ENCODE assay signal across 8 mouse cellular contexts in the genomic region with DNA sequence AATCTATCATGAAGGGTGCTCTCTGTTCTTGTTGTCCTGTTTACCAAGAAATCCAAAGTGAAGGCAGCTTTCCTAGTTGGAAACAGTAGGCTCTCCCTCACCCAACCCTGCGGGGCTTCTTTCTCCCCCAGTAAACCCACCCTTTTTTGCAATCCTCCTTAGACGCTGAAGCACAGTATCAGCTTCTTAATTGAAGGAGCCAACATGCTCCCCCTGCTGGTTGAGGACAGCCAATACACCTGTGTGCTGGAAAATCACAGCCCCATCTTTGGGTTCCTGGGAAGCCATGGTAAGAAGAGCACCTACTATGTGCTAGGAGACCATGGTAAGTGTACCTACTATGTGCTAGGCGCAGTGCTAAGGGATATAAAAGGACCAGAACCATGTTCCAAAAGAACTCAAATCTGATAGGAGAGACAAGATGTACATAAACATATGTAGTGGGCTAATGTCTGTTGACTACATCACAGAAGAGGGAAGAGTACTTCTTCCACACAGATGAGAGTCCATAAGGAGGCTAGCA. TPM values are rescaled to one million over a fixed set of nuclear protein-coding genes. Genes with fewer than 3 reads are reported as not detected.
DNase-seq lines count a peak whose midpoint lies in the region; ATAC-seq and TF ChIP-seq lines count a peak whose summit lies in the region.

No protein-coding gene starts in this region.

- no peak overlapping the region for H3K4me3 ChIP-seq in midbrain, embryonic 11.5 days (ENCODE audit: low read depth, low read length)
- H3K4me3 ChIP-seq in midbrain, embryonic 15.5 days: no peak overlapping the region
- H3K4me3 ChIP-seq in forebrain, embryonic 16.5 days (replicated peaks; ENCODE audit: low read length): no peak overlapping the region

- no peak overlapping the region for H3K9ac ChIP-seq in midbrain, embryonic 11.5 days (ENCODE audit: low read length)
- H3K9ac ChIP-seq in midbrain, embryonic 15.5 days: no peak overlapping the region
- no peak overlapping the region for H3K9ac ChIP-seq in forebrain, embryonic 16.5 days (replicated peaks; ENCODE audit: low read depth, low read length)

- H3K4me1 ChIP-seq in midbrain, embryonic 11.5 days (ENCODE audit: control insufficient read depth, insufficient read depth, low read length): no peaks in the 10 kb centered on the region
- H3K4me1 ChIP-seq in midbrain, embryonic 15.5 days: no peaks in the 10 kb centered on the region
- 0 out of 2 replicates have a peak, but pooled peaks cover 4% of the 10 kb centered on the region for H3K4me1 ChIP-seq in forebrain, embryonic 16.5 days (replicated peaks; ENCODE audit: control insufficient read depth, insufficient read depth, low read length)

- H3K4me2 ChIP-seq in midbrain, embryonic 11.5 days: no peak overlapping the region
- H3K4me2 ChIP-seq in midbrain, embryonic 15.5 days: no peak overlapping the region
- H3K4me2 ChIP-seq in forebrain, embryonic 16.5 days (ENCODE audit: low read length): no peak overlapping the region

- no peak for TF ChIP-seq POLR2A in brain, embryonic 14.5 days (IDR thresholded peaks at IDR 0.05; ENCODE audit: borderline replicate concordance, extremely low read depth, insufficient read depth, insufficient read length, poor library complexity, severe bottlenecking)

- ATAC-seq in frontal cortex, adult (ENCODE audit: low TSS enrichment): peak; percentile 64
- ATAC-seq in midbrain, embryonic 11.5 days (ENCODE audit: low FRiP score): no peak
- no peak for ATAC-seq in midbrain, embryonic 15.5 days (replicated peaks)
- ATAC-seq in forebrain, embryonic 16.5 days: peak; percentile 71

- TF ChIP-seq CTCF in brain, embryonic 14.5 days (IDR thresholded peaks at IDR 0.05; ENCODE audit: borderline replicate concordance, extremely low read depth, insufficient read depth, insufficient read length): peak; percentile 84; the same call in 1 of the 2 replicates

- DNase-seq in frontal cortex, postnatal 10 days (ENCODE audit: low spot score in 2 of 2): no peak
- DNase-seq in midbrain, embryonic 11.5 days (ENCODE audit: low spot score, missing footprints): peak; percentile 96
- DNase-seq in brain, embryonic 14.5 days (ENCODE audit: low read depth): peak; percentile 74
- DNase-seq in lung, postnatal 36 days: peak; percentile 30
- DNase-seq in ovary, postnatal 10 days (ENCODE audit: low spot score): no peak

- H3K36me3 ChIP-seq in midbrain, embryonic 11.5 days (ENCODE audit: control insufficient read depth, insufficient read depth, low read length): no peaks in the 10 kb centered on the region
- H3K36me3 ChIP-seq in midbrain, embryonic 15.5 days (replicated peaks): no peaks in the 10 kb centered on the region
- no peaks in the 10 kb centered on the region for H3K36me3 ChIP-seq in forebrain, embryonic 16.5 days (ENCODE audit: control insufficient read depth, insufficient read depth)

- H3K9me3 ChIP-seq in midbrain, embryonic 11.5 days (ENCODE audit: control insufficient read depth, low read length): no peaks in the 10 kb centered on the region
- H3K9me3 ChIP-seq in midbrain, embryonic 15.5 days: no peaks in the 10 kb centered on the region
- H3K9me3 ChIP-seq in forebrain, embryonic 16.5 days (ENCODE audit: control insufficient read depth, low read length): no peaks in the 10 kb centered on the region

- H3K27ac ChIP-seq in midbrain, embryonic 11.5 days (ENCODE audit: low read depth, low read length): no peak overlapping the region
- H3K27ac ChIP-seq in midbrain, embryonic 15.5 days: no peak overlapping the region
- H3K27ac ChIP-seq in forebrain, embryonic 16.5 days (ENCODE audit: low read length): no peak overlapping the region

- H3K27me3 ChIP-seq in midbrain, embryonic 11.5 days (ENCODE audit: control insufficient read depth, insufficient read depth, low read length): no peaks in the 10 kb centered on the region
- no peaks in the 10 kb centered on the region for H3K27me3 ChIP-seq in midbrain, embryonic 15.5 days (replicated peaks)
- no peaks in the 10 kb centered on the region for H3K27me3 ChIP-seq in forebrain, embryonic 16.5 days (replicated peaks; ENCODE audit: control insufficient read depth, insufficient read depth, low read length)

- WGBS in midbrain, embryonic 11.5 days: 5% methylated on average over 3 of the region's 3 CpGs
- WGBS in midbrain, embryonic 15.5 days: 7% methylated on average over 3 of the region's 3 CpGs
- WGBS in forebrain, embryonic 16.5 days: 11% methylated on average over 3 of the region's 3 CpGs

RNA-seq across cellular contexts. Expression of gene Crtac1, which starts 12.4 kb away (rescaled TPM):
- polyA plus RNA-seq in midbrain, embryonic 11.5 days (2014; fragmentation: Nextera tagmentation; extraction: Ambion mirVana): 3.3 and 4.4 TPM in 2 replicates
- polyA plus RNA-seq in midbrain, embryonic 15.5 days (2015; fragmentation: Nextera tagmentation; extraction: Ambion mirVana): 24.6 and 26.1 TPM in 2 replicates
- 21.5 and 21.7 TPM in 2 replicates for polyA plus RNA-seq in brain, embryonic 14.5 days (2012; rRNA removed)
- 17.1 and 24.3 TPM in 2 replicates for polyA plus RNA-seq in forebrain, embryonic 16.5 days (2015; fragmentation: Nextera tagmentation; extraction: Ambion mirVana)

Comparison
In these comparisons a context has a peak if more than half of its experiments do, and no peak if none do; other contexts are left out.
1. ATAC-seq: peak in frontal cortex, adult (single experiment) and forebrain, embryonic 16.5 days (single experiment); none in midbrain, embryonic 11.5 days (single experiment) and midbrain, embryonic 15.5 days (single experiment).
2. DNase-seq: peak in midbrain, embryonic 11.5 days (single experiment), brain, embryonic 14.5 days (single experiment) and lung, postnatal 36 days (single experiment); none in frontal cortex, postnatal 10 days (0 of 2) and ovary, postnatal 10 days (single experiment).